Mouse (Mus musculus): Measurements from ENCODE around the gene Syt13. TPM values are rescaled to one million over a fixed set of nuclear protein-coding genes. Genes with fewer than 3 reads are reported as not detected.

Syt13 gene
- polyA plus RNA-seq, 1 experiment from 2014 or later, result 0.99 TPM

GRCm38 (mm10) chr2:92984321-92985108 is 69.6 kb downstream of the Syt13 start:
- no peak overlapping the region for H3K4me3 ChIP-seq
- H3K4me2 ChIP-seq, result peak overlapping the region; percentile 18; the same call in 1 of the 2 replicates
- peak overlapping the region; percentile 57 for H3K27ac ChIP-seq (replicated peaks)
- H3K9me3 ChIP-seq, result no peaks in the 10 kb centered on the region
- no peak for ATAC-seq (ENCODE audit: extremely low read depth, insufficient number of reproducible peaks, low FRiP score, low TSS enrichment)
- no peak overlapping the region for H3K9ac ChIP-seq
- no peaks in the 10 kb centered on the region for H3K27me3 ChIP-seq (replicated peaks)
- 78% methylated on average over 7 of the region's 7 CpGs for WGBS
- peaks cover 77% of the 10 kb centered on the region for H3K36me3 ChIP-seq
- peaks cover 66% of the 10 kb centered on the region for H3K4me1 ChIP-seq

GRCm38 (mm10) chr2:92985171-92985570 is 70.3 kb downstream of the Syt13 start:
- 67% methylated on average over 2 of the region's 2 CpGs for WGBS
- Histone ChIP-seq H3K4me2 (peak overlapping the region; percentile 18; the same call in 1 of the 2 replicates), H3K9me3 (no peaks in the 10 kb centered on the region), H3K27me3 (replicated peaks) (no peaks in the 10 kb centered on the region), H3K4me3 (no peak overlapping the region), H3K9ac (no peak overlapping the region), H3K36me3 (peaks cover 74% of the 10 kb centered on the region), H3K27ac (replicated peaks) (peak overlapping the region; percentile 57; the same call in 1 of the 2 replicates), H3K4me1 (peaks cover 66% of the 10 kb centered on the region)
- no peak for ATAC-seq (ENCODE audit: extremely low read depth, insufficient number of reproducible peaks, low FRiP score, low TSS enrichment)

GRCm38 (mm10) chr2:92985600-92985999 is 70.7 kb downstream of the Syt13 start:
- H3K4me3 ChIP-seq, result peak overlapping the region; percentile 38
- H3K27me3 ChIP-seq (replicated peaks), result no peaks in the 10 kb centered on the region
- 0 out of 2 replicates have a peak overlapping the region, but pooled peaks have one; percentile 50 for H3K9ac ChIP-seq
- no peaks in the 10 kb centered on the region for H3K9me3 ChIP-seq
- peak overlapping the region; percentile 58 for H3K4me2 ChIP-seq
- peak overlapping the region; percentile 57 for H3K27ac ChIP-seq (replicated peaks)
- ATAC-seq (ENCODE audit: extremely low read depth, insufficient number of reproducible peaks, low FRiP score, low TSS enrichment), result no peak
- 43% methylated on average over 7 of the region's 7 CpGs for WGBS
- peaks cover 66% of the 10 kb centered on the region for H3K4me1 ChIP-seq
- H3K36me3 ChIP-seq, result peaks cover 73% of the 10 kb centered on the region

- H3K4me2 ChIP-seq, result peak overlapping the region; percentile 58
- no peak for ATAC-seq (ENCODE audit: extremely low read depth, insufficient number of reproducible peaks, low FRiP score, low TSS enrichment)
Observed at GRCm38 (mm10) chr2:92987108-92987618, 72.3 kb downstream of the Syt13 start.

GRCm38 (mm10) chr2:92987901-92988631 is 73.2 kb downstream of the Syt13 start:
- H3K27ac ChIP-seq (replicated peaks), result peak overlapping the region; percentile 78
- peaks cover 83% of the 10 kb centered on the region for H3K36me3 ChIP-seq
- WGBS, result 12% methylated on average over 19 of the region's 19 CpGs
- H3K9me3 ChIP-seq, result no peaks in the 10 kb centered on the region
- ATAC-seq (ENCODE audit: extremely low read depth, insufficient number of reproducible peaks, low FRiP score, low TSS enrichment), result peak; percentile 55; the same call in 1 of the 2 replicates
- H3K9ac ChIP-seq, result peak overlapping the region; percentile 75
- peaks cover 53% of the 10 kb centered on the region for H3K4me1 ChIP-seq
- no peaks in the 10 kb centered on the region for H3K27me3 ChIP-seq (replicated peaks)
- peak overlapping the region; percentile 38 for H3K4me3 ChIP-seq
- peak overlapping the region; percentile 58 for H3K4me2 ChIP-seq

More at GRCm38 (mm10) chr2:92987108-92987618, 72.3 kb downstream of the Syt13 start:
- Histone ChIP-seq H3K9me3 (no peaks in the 10 kb centered on the region), H3K27me3 (replicated peaks) (no peaks in the 10 kb centered on the region), H3K36me3 (peaks cover 75% of the 10 kb centered on the region), H3K9ac (no peak overlapping the region), H3K27ac (replicated peaks) (peak overlapping the region; percentile 78), H3K4me1 (peaks cover 60% of the 10 kb centered on the region), H3K4me3 (peak overlapping the region; percentile 38)
- 80% methylated on average over 7 of the region's 7 CpGs for WGBS

- WGBS, result 82% methylated on average over 9 of the region's 9 CpGs
- Histone ChIP-seq H3K4me1 (peaks cover 38% of the 10 kb centered on the region), H3K27me3 (replicated peaks) (no peaks in the 10 kb centered on the region), H3K36me3 (peaks cover 79% of the 10 kb centered on the region), H3K4me2 (no peak overlapping the region), H3K4me3 (no peak overlapping the region), H3K27ac (replicated peaks) (no peak overlapping the region), H3K9ac (no peak overlapping the region), H3K9me3 (no peaks in the 10 kb centered on the region)
- no peak for ATAC-seq (ENCODE audit: extremely low read depth, insufficient number of reproducible peaks, low FRiP score, low TSS enrichment)
Observed at GRCm38 (mm10) chr2:92989593-92989992, 74.7 kb downstream of the Syt13 start.

GRCm38 (mm10) chr2:92991976-92992375 is 77.1 kb downstream of the Syt13 start:
- no peak overlapping the region for H3K4me2 ChIP-seq
- H3K9ac ChIP-seq, result no peak overlapping the region
- no peaks in the 10 kb centered on the region for H3K27me3 ChIP-seq (replicated peaks)
- WGBS, result 88% methylated on average over 5 of the region's 5 CpGs
- ATAC-seq (ENCODE audit: extremely low read depth, insufficient number of reproducible peaks, low FRiP score, low TSS enrichment), result no peak
- H3K4me3 ChIP-seq, result no peak overlapping the region
- H3K27ac ChIP-seq (replicated peaks), result no peak overlapping the region
- peaks cover 21% of the 10 kb centered on the region for H3K4me1 ChIP-seq
- H3K36me3 ChIP-seq, result peaks cover 68% of the 10 kb centered on the region
- H3K9me3 ChIP-seq, result no peaks in the 10 kb centered on the region

GRCm38 (mm10) chr2:93005028-93005427 is 90.1 kb downstream of the Syt13 start:
- WGBS, result 68% methylated on average over 4 of the region's 4 CpGs
- Histone ChIP-seq H3K27ac (replicated peaks) (no peak overlapping the region), H3K4me2 (no peak overlapping the region), H3K36me3 (peaks cover 78% of the 10 kb centered on the region), H3K9me3 (no peaks in the 10 kb centered on the region), H3K4me1 (peaks cover 6% of the 10 kb centered on the region; the same call in 1 of the 2 replicates), H3K27me3 (replicated peaks) (no peaks in the 10 kb centered on the region), H3K4me3 (no peak overlapping the region), H3K9ac (no peak overlapping the region)
- no peak for ATAC-seq (ENCODE audit: extremely low read depth, insufficient number of reproducible peaks, low FRiP score, low TSS enrichment)

Other genes starting within 250 kb of the Syt13 start
- 2.8 and 3.6 TPM in 2 replicates for gene Prdm11, start 131.1 kb downstream of the Syt13 start, polyA plus RNA-seq (2015; fragmentation: Nextera tagmentation; extraction: Ambion mirVana)

Measured in heart, embryonic 13.5 days (tissue).